Mouse (Mus musculus): ENCODE data around the gene Fem1a.

Fem1a gene

DNA sequence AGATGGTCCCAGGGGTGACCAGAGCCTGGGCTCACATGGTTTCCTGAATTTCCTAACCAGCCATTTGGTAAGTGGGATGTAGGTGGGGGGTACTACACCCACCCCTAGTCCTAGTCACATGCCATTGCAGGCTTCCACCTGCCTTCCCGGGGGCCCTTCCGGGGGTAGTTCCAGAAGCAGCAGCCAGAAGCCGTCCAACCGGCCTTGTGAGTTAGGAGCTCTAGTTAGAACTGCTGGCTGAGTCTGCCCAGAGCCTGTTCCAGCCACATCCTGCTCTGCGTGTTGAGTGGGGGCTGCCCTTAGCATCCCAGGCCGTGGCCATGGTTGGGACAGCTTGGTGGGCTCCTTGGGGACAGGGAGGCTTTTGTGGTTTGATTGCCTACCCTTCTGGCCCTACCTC lies 51.5 kb downstream of the Fem1a start:
- no peak for DNase-seq

DNA sequence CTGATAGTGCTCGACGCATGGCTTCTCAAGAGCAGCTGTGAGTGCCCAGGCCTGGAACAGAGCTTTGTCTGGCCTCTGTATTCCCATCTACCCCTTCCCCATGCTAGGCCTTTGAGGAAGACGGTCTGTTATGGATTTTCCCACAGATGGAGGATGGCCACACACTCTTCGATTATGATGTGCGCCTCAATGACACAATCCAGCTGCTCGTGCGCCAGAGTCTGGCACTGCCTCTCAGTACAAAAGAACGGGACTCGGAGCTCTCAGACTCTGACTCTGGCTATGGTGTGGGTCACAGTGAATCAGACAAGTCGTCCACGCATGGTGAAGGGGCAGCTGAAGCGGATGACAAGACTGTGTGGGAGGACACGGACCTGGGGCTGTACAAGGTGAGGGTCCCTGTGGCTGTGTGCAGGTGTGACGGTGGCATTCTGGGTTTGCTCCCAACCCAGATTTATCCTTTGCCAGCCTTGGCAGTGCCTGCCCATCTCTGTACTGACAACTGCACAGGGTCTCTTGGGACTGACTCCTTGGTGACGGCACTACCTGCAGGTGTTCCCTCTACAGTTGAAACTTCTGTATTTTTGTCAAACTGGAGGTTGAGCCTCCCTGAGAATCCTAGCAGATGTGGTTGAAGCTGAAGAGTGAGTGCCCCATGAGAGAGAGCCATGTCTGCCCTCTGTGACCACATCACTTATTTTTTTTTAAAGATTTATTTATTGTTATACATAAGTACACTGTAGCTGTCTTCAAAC lies 52.8 kb downstream of the Fem1a start:
- no peak for DNase-seq
